Mouse (Mus musculus) midbrain, postnatal 0 days (tissue): Measurements from ENCODE around the gene Slc25a47. TPM values are rescaled to one million over a fixed set of nuclear protein-coding genes. Genes with fewer than 3 reads are reported as not detected.

ENCODE experiments used
- ATAC-seq: fragments of 200-750 bp; cut with Nextera tagmentation; 2 replicates; pipeline ENCODE4 v1.8.0; 2017; ENCODE audit warnings: moderate number of reproducible peaks, mild to moderate bottlenecking, moderate TSS enrichment, moderate library complexity; ENCODE audit not compliant: low FRiP score
- DNase-seq: peaks from one replicate; pipeline ENCODE4 v3.0.0-alpha.2; 2015; ENCODE audit warnings: low spot score
- H3K27ac ChIP-seq: fragments of 300-500 bp; sonication (generic); 2 replicates; pipeline ENCODE4 v1.5.1; 2014; ENCODE audit warnings: low read depth, mild to moderate bottlenecking, low read length, mixed read lengths
- H3K27me3 ChIP-seq: fragments of 300-500 bp; sonication (generic); 2 replicates; pipeline ENCODE4 v1.6.1; 2014; ENCODE audit warnings: low read length, control low read depth, mixed read lengths; ENCODE audit not compliant: insufficient read depth
- H3K36me3 ChIP-seq: fragments of 300-500 bp; sonication (generic); 2 replicates; pipeline ENCODE4 v1.6.1; 2014; ENCODE audit warnings: low read length, control low read depth, mixed read lengths; ENCODE audit not compliant: insufficient read depth
- H3K4me1 ChIP-seq: fragments of 300-500 bp; sonication (generic); 2 replicates; pipeline ENCODE4 v1.6.1; 2014; ENCODE audit warnings: mild to moderate bottlenecking, control low read depth, antibody characterized with exemption, low read length, mixed read lengths; ENCODE audit not compliant: insufficient read depth
- H3K4me2 ChIP-seq: fragments of 300-500 bp; sonication (generic); 2 replicates; pipeline ENCODE4 v1.6.1; 2014; ENCODE audit warnings: low read depth, mild to moderate bottlenecking, low read length, mixed read lengths; ENCODE audit not compliant: poor library complexity, severe bottlenecking
- H3K4me3 ChIP-seq: fragments of 300-500 bp; sonication (generic); 2 replicates; pipeline ENCODE4 v1.5.1; 2014; ENCODE audit warnings: low read depth, mild to moderate bottlenecking, low read length, moderate library complexity
- H3K9ac ChIP-seq: fragments of 300-500 bp; sonication (generic); replicated peaks from 2 replicates; pipeline ENCODE4 v1.6.1; 2014; ENCODE audit warnings: mild to moderate bottlenecking, low read length, moderate library complexity, mixed read lengths; ENCODE audit not compliant: poor library complexity, severe bottlenecking
- H3K9me3 ChIP-seq: fragments of 300-500 bp; sonication (generic); 2 replicates; pipeline ENCODE4 v1.6.1; 2016; ENCODE audit warnings: low read length, control low read depth
- CTCF ChIP-seq: IDR thresholded peaks from 2 replicates; pipeline ENCODE4 v1.5.1; 2016; ENCODE audit warnings: antibody characterized with exemption, mild to moderate bottlenecking
- WGBS: fragments of 180-500 bp; shearing (Covaris S2); extraction: QIAGEN DNeasy Blood & Tissue Kit; methylation state at CpG from one replicate; pipeline ENCODE4 v1.1.7; 2014; 5-methylcytosine and 5-hydroxymethylcytosine counted together
- polyA plus RNA-seq: library from polyadenylated mRNA; unstranded; fragments of >200 nt; fragmentation: Nextera tagmentation; extraction: Ambion mirVana; gene quantifications from 2 replicates; pipeline ENCODE4 v1.2.1, GENCODE M21; 2015
- total RNA-seq: library from RNA; depleted of rRNA; stranded (reverse); fragments of >200 nt; gene quantifications from 2 replicates; pipeline ENCODE4 v1.2.3, GENCODE M21; 2014

Slc25a47 gene
- total and polyA plus RNA-seq, 2 experiments from 2014 or later: 5.9 to 13.2 TPM

GRCm38 (mm10) chr12:108823036-108823435, 12.8 kb upstream of the Slc25a47 start:
- no peak for ATAC-seq
- Histone ChIP-seq H3K4me1 (no peaks in the 10 kb centered on the region), H3K4me2 (no peak overlapping the region), H3K9ac (no peak overlapping the region), H3K4me3 (no peak overlapping the region), H3K9me3 (no peaks in the 10 kb centered on the region), H3K27ac (no peak overlapping the region), H3K27me3 (no peaks in the 10 kb centered on the region), H3K36me3 (peaks cover 15% of the 10 kb centered on the region)
- no peak for DNase-seq
- TF ChIP-seq CTCF: no peak
- 74% methylated on average over 8 of the region's 8 CpGs for WGBS

GRCm38 (mm10) chr12:108824225-108824874, 11.5 kb upstream of the Slc25a47 start:
- Histone ChIP-seq H3K9ac (no peak overlapping the region), H3K36me3 (peaks cover 11% of the 10 kb centered on the region; the same call in 1 of the 2 replicates), H3K4me3 (no peak overlapping the region), H3K4me1 (no peaks in the 10 kb centered on the region), H3K27me3 (no peaks in the 10 kb centered on the region), H3K4me2 (no peak overlapping the region), H3K9me3 (no peaks in the 10 kb centered on the region), H3K27ac (no peak overlapping the region)
- DNase-seq: no peak
- ATAC-seq: no peak
- 93% methylated on average over 15 of the region's 15 CpGs for WGBS
- TF ChIP-seq CTCF: no peak

GRCm38 (mm10) chr12:108825561-108826224, 10.2 kb upstream of the Slc25a47 start:
- ATAC-seq (no peak), DNase-seq (no peak)
- Histone ChIP-seq H3K4me3 (no peak overlapping the region), H3K9me3 (no peaks in the 10 kb centered on the region), H3K27me3 (no peaks in the 10 kb centered on the region), H3K36me3 (peaks cover 11% of the 10 kb centered on the region; the same call in 1 of the 2 replicates), H3K4me2 (no peak overlapping the region), H3K4me1 (no peaks in the 10 kb centered on the region), H3K27ac (no peak overlapping the region), H3K9ac (no peak overlapping the region)
- TF ChIP-seq CTCF: no peak
- WGBS: 93% methylated on average over 13 of the region's 13 CpGs

- H3K9ac ChIP-seq: no peak overlapping the region
- ATAC-seq: no peak
- H3K9me3 ChIP-seq: no peaks in the 10 kb centered on the region
- 93% methylated on average over 19 of the region's 19 CpGs for WGBS
- H3K4me2 ChIP-seq: no peak overlapping the region
- no peaks in the 10 kb centered on the region for H3K4me1 ChIP-seq
- no peak for DNase-seq
- no peak for TF ChIP-seq CTCF
- H3K27me3 ChIP-seq: no peaks in the 10 kb centered on the region
- peaks cover 11% of the 10 kb centered on the region; the same call in 1 of the 2 replicates for H3K36me3 ChIP-seq
- H3K27ac ChIP-seq: no peak overlapping the region
- no peak overlapping the region for H3K4me3 ChIP-seq
Observed at GRCm38 (mm10) chr12:108826282-108826957, 9.4 kb upstream of the Slc25a47 start.

- H3K9me3 ChIP-seq: no peaks in the 10 kb centered on the region
- no peak overlapping the region for H3K9ac ChIP-seq
- no peak for DNase-seq
- no peaks in the 10 kb centered on the region for H3K27me3 ChIP-seq
- WGBS: 95% methylated on average over 28 of the region's 28 CpGs
- no peak overlapping the region for H3K4me3 ChIP-seq
- H3K4me1 ChIP-seq: no peaks in the 10 kb centered on the region
- H3K36me3 ChIP-seq: peaks cover 11% of the 10 kb centered on the region; the same call in 1 of the 2 replicates
- TF ChIP-seq CTCF: no peak
- ATAC-seq: no peak; the same call in 1 of the 2 replicates
- no peak overlapping the region for H3K4me2 ChIP-seq
- no peak overlapping the region for H3K27ac ChIP-seq
Observed at GRCm38 (mm10) chr12:108826958-108827535, 8.8 kb upstream of the Slc25a47 start.
